Mouse (Mus musculus): ENCODE data around the gene Sorcs3. TPM values are rescaled to one million over a fixed set of nuclear protein-coding genes. Genes with fewer than 3 reads are reported as not detected.

The Sorcs3 gene
- total RNA-seq, 2 experiments from 2014 or later, result not detected

DNA sequence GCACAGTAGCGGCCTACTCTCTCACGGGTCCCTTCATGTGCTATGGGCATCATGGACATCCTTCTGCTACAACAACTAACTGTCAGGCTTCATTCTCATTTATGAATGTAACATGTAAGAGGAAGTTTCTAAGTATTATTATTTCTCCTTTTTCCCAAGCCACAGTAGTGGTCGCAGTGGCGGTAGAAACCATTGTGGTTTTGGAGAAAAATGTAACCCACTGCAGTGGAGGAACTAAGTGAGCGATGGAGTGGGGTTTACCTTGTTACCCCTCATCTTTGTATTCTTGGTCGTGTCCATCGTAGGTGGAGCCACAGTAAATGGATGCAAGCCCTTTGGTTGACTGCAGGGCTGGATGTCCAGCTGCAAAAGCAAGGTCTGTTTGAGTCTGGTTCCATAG is 318.0 kb downstream of the Sorcs3 start:
- DNase-seq (ENCODE audit: low spot score), result no peak

DNA sequence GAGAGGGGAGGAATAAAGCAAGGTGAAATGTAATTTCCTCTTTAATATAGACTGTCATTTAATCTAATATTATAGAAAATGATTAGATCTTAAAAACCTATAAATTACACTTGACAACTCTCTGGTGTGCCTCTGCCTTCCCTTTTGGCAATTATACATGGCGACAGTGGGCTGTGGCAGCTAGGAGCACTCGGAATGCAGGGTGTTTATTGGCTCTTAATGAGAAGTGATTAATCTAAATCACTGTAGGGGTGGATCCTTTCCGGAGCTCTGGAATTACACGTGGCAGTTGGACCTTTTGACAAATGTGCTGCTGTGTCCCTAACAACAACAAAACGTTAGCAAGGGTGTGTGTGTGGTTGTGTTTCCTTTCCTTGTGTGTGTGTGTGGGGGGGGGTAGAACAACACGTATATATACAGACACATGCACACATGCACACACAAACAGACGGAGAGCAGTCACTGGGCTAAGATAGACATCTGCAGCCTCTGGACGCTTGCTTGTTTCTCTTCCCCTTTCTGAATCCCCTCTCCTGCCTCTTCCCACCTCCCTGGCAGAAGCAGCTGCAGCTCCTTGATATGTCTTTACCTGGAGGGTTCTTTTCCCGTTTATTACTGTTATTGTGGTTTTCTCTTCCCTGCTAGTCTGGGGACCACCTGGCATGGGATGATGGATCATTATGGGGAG is 318.8 kb downstream of the Sorcs3 start:
- DNase-seq (ENCODE audit: low spot score), result no peak

DNA sequence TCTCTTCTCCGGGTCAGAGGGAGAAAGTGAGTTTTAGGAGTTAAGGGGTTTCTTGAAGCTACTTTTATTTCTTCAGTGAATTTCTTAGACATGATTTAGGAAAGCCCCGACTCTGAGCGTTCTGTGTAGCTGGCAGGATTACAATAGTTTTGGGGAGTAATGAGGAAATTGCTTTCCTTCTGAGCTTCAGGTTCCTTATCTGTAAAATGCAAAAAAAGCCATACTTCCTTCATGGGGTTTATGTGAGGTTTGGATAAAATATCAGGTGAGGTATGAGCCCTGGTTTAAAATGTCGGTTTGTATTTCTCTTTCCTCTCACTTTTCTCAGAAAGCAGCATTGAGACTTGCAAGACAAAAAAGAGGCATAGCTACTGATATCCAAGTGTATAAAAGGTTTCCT is 327.8 kb downstream of the Sorcs3 start:
- DNase-seq (ENCODE audit: low spot score), result no peak

DNA sequence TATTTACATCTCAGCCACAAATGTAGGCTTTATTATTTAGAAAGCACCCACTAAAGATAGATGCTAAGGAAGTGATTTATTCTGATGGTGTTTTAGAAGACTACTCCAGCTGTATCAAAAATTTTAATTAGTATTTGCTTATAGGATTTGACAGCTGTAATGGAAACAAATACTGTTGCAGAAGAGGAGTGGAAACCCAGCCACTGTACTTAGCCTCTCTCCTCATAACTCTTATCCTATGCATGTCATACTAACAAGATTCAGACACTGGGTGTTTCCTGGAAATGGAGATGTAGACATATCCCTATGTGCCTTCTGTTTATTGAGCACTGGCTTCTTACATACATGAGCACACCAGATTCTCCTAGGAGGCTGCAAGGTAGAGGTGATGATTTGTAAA is 338.5 kb downstream of the Sorcs3 start:
- DNase-seq (ENCODE audit: low spot score), result no peak

DNA sequence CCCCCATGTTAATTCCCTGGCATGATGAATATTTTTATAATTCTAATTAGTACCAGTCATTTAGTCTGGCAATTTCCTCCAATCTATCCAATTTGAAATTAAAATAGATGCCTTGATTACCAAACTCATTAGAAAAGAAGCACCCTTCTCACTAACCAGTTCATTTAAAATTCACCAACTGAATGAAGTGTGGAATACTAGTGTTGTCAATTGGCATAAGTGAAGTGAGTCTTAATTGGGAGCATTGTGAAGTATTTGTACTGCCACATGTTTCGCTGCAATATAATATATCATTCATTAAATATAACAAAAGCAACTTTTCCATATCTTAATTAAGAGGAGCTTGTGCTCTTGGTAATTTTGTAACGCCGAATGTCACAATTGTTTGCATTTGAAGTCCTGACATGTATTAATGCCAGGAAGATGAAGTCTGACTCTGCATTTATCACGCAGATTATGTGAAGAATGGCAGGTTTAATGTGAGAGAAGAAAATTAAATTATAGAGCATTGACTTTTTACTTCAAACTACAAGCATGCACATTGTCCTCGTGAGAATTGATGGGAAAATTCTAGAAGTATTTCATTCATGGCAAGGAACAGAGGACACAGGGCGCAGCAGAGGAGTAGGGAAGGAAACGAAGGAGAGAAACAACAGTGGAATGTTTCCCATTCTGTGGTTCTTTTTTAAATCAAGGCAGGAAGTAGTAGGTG is 339.8 kb downstream of the Sorcs3 start:
- DNase-seq (ENCODE audit: low spot score), result no peak

DNA sequence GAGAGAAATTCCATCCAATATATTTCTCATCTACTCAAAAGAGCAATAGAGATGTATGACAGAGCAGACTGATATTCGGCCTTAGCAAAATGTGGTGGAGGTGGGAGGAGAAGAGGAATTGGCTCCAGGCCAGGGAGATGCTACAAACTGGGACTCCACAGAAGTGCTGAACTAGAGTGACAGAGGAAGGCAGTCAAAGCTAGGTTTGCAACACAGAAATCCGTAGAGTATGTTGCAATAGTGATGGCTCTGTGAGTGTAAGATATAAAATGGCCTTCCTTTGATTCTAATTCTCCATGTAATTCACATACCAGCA is 340.3 kb downstream of the Sorcs3 start:
- no peak for DNase-seq (ENCODE audit: low spot score)

DNA sequence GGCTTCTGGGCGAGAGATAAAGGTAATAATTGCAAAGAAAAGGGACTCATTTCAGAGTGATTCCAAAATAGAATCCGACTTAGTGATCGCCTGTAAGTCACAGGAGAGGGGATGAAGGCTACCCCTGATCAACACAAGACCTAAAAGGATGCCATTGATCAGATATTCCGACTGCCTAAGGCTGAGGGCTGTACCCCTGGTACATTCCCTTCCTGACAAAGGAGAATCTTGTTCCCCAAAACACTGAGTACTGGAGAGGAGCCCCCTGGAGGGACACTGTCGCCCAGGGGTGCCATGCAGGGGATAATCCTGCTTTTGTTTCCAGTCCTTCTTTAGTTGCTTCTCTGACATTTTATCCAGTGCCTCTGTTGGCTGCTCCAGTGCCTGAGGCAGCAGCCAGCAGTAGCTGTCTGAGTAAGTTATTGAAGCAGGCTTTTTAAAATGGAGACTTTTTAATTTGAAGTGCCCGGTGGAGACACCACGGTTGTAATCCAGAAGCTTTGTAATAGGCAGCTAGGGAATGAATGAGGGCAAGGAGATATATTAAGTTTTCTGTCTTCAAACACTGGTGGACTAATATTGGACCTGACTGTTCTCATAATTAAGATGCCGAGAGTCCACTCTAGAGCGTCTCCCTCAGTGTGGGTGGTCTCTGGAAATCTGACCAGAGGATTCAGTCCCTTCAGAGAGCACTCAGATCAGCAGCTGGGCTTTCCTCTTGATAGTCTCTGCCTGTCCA is 342.5 kb downstream of the Sorcs3 start:
- DNase-seq (ENCODE audit: low spot score), result no peak

DNA sequence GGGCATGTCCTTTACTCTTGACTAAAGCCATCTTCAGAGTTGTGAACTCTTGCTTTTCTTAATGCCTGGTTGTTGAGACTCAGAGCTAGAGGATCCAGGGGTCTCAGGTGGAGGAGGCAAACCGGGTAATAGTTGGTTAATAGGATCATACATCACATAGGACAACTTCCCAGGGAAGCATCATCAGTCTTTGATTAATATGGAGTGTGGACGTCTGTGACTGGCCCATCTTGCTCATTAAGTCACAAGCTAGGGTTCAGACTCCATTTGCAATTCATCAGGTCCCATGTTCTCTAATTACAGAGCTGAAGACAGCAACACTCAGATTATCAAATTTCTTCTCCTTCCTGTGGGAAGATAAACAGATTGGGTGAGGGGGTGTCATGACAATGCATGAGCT is 353.6 kb downstream of the Sorcs3 start:
- no peak for DNase-seq (ENCODE audit: low spot score)

DNA sequence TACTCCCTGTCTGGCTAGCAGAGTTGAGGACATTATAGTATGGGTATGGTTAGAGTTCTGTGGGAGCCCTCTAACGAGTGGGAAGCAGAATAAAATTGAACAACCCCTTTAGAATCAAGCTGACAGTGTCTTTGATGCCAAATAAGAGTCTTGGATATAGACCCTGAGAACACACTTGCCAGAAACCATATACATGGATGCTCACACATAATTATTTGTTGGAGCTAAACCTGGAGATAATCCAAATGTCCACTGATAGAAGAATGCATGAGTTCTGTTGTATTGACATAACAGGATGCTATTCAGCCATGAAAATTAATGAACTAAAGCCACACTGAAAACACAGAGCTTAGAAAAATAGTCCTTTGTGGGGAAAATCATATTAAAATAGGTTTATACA is 369.9 kb downstream of the Sorcs3 start:
- DNase-seq (ENCODE audit: low spot score), result no peak

DNA sequence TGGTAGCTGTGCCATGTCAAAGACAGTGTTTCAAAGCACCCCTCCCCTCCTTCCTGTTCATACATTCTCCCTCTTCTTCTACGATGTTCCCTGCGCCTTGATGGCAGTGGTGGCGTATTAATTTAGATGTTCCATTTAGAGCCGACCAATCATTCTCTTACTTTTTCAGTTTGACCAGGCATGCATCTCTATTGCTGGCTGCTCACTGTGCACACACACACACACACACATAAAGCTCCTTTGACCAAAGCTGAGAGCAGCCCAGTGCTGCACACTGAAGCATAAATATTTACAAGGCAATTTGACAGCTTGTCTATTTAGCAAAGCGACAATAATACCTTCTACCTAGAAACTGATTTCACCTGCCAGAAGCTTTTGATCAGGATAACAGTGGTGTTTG is 371.3 kb downstream of the Sorcs3 start:
- DNase-seq (ENCODE audit: low spot score), result no peak

DNA sequence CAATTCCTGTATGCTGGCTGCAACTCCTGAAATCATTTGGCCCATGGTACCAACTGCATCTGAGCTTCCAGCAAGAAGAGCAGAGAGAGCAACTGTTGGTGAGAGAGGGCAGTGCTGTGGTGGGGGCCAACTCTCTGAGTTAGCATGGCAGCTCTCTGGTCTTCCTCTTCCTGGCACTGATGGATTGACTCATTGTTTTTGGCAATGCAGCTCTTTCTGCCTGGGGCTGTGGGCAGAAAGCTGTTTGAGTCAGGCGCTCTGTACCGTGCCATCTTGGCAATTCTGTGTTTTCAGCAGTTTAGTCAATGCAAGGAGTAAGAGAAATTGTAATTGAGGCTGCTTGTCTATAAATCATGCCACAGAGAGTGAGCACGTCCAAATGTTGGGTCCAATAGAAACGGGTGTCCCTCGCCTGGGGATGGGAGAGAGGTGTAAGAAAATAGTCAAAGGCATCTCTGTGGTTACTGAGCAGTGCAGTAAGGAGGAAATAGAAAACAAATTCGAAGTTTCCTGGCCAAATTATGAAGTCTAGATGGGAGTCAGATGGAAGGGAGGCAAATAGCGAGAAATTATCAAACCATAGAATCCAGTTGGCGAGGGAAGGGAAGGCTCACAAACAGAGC is 379.2 kb downstream of the Sorcs3 start:
- no peak for DNase-seq (ENCODE audit: low spot score)

DNA sequence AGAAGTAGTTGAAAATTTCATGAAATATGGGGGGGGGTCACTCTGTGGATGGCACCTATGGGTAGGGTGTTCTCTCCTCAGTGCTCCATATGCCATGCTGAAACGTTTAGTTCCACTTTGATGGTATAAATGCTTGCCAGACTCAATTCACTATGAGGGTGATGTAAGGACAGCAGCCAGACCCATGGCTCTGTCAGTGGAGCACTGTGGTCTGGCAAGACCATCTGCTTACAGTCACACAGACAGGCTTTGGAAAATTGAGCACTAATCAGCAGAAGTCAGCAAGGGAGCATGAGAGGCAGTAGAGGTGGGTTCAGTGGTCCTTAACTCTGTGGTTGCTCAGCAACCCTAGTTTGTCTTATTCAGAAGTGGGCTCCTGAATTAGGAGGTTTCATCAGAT is 411.1 kb downstream of the Sorcs3 start:
- DNase-seq (ENCODE audit: low spot score), result no peak

DNA sequence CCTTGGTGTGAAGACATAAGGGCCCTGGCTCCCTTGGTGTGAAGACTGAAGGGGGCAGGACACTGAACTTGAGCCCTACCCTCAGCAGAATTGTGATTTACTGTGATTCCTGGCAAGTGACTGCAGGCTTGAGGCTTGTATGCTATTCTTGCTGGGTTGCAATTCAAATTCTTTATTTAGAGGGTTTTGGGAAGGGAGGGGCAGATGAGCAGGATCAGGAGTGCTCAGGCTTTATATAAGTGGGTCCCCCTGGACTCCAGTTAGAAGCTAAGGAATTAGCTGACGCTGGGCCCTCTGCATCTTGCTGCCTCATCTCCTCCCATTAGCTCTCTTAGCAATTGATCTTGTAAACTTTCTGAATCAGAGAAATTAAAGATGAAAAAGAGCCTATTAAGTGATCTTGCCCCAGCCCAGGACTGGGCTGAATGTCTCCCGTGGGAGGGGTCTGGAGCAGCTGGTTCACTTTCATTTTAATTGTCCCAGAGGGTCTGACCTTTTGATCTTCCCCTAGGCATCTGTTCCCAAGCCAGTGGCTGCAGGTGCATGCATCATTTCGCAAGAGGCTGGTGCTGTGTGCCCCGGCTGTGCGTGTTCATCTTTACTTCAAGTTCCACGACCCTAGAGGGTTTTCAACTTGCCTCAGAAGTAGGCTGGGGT is 425.0 kb downstream of the Sorcs3 start:
- DNase-seq (ENCODE audit: low spot score), result no peak

DNA sequence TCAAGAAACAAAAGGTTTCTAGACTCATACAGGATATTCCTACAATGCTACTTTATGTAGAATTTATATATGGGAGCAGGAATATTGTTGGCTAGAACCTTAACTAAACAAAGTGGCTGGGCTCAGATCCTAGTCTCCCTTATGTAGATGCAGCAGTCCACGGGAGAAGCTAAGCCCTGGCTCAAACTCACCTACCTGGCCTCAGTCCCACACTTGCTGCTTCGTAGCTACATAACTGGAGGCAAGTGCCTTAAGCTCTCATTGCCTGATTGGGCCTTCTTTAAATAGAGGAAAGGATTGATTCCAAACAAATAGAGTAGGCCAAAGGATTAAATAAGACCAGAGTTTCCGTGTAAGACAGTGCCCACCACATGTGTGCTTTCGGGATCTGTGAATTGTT is 436.7 kb downstream of the Sorcs3 start:
- DNase-seq (ENCODE audit: low spot score), result no peak

DNA sequence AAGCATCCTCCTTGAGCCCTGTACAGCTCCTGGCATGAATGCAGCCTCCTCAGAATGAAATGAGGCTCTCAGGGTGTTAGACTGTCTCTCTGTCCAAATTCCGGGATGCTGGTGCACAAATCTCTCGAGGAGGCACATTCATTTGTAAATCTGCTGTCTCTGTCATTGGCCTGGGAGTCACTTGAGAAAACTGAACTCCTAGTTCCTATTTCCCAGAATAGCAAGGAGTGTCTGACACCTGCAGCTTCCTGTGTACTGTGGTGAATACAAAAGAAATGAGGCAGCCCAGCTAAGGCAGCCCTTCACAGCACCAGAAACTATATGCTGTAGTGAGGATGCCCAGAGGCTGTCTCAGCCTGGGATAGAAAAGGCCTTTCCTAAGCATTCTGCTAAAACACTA is 444.1 kb downstream of the Sorcs3 start:
- no peak for DNase-seq (ENCODE audit: low spot score)

DNA sequence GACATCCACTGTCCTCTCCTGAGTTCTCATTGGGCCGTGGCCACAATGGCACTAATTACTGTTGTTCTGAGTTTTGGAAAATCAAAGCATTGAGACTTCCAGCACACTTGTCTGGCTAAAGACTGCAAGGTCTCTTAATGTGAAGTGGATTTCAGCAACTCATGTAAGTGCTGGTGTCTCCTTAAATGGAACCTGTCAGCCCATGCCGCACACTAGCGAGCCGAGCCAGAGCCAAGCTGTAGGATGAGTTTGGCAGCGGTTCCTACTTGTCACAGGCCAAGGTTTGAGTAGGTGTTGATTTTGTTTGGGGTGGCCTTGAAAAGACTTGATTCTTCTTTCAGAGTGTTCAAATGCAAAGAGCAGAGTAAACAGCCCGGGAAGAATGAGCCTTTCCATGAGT is 445.8 kb downstream of the Sorcs3 start:
- no peak for DNase-seq (ENCODE audit: low spot score)

DNA sequence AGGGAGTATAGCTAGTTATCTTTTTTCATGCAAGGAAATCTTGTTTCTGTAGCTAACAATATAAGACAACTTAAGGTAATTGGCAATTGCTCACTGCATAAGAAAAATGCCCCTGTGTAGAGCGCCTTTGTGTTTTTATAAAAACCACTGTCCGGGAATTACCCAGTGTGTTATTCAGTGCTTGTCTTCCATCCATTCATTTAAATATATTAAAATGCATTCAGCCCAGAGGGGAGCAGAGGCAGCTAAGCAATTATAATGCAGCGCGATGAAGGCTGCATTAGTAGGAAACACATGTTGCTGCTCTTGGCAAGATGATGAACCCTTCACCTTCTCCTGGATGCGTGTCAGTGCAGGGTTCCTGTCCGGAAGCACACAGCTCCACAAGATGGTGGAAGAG is 454.4 kb downstream of the Sorcs3 start:
- DNase-seq (ENCODE audit: low spot score), result no peak

DNA sequence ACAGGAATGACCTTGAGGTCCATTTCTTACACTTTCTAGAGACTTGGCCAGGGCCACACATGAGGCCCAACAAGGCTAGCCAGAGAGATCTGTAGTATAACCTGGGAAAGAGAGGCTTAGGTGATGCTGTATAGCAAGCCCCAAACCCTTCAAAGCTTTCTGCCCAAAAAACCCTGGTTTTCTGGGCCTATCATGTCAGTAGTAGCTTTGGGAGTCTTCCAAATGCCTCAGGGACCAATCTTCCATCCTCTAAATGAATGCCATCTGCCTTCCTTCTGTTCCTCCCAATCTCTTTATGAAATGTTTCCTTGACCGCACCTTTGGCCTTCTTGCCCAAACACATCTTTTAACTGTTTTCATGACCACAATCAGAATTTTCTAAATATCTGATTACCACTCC is 474.1 kb downstream of the Sorcs3 start:
- no peak for DNase-seq (ENCODE audit: low spot score)

DNA sequence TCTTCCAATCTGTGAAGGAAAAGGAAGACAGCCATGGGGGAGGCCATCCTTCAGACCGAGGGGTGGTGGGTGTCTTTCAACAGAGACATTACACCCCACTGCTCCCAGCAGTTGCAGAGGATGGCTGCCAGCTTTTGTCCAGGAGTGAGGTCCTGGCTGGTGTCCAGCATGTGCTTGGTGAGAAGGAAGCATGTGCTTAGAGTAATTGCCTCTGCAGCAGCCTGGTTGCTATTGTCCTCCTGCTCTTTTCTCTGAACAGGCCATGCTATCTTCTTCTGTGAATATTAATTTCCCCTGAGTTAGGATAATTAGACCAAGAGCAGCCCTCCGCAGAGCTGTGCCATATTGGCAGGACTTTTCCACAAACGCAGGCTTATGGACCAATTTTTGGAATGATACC is 476.7 kb downstream of the Sorcs3 start:
- DNase-seq (ENCODE audit: low spot score), result no peak

DNA sequence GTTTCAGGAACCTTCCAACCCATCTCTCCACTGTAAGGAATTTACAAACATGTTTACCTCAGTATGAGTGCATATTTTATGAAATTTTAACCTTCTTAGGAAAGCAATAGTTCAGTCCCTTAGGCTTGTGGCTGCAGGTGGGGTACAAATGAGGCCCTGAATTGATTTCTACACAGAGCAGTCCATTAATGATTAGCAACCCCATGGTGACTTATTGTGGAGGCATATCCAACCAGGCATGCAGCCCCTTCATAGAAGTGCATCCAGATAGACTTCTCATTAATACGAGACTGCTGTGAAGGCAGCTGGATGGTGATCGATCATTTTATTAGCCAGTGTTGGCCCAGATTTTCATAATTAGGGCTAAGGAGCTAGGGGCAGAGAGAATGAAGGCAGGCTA is 480.5 kb downstream of the Sorcs3 start:
- no peak for DNase-seq (ENCODE audit: low spot score)

DNA sequence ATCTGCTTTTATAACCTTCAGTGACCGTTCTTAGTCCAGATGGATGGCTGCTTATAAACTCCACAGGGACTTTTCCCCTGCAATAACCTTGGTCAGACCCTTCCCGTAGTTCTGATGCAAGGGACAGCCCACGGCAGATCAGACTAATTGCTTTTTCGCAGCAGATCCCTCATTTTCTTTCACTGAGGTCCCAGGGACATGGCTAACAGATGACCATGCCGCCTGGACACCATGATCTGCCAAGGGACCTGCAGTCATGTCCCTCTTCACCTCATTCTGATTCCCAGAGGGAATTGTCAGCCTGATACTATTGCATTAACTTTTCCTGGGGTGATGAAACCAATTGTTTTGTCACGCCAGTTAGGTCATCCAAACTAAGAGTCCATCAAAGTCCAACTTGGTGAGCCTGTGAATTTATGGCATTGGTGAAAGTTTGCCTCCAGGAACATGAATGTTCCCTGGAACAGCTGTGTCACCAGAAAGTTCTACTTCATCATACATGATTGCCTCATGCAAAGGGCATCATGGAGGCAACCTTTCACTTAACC is 494.4 kb downstream of the Sorcs3 start:
- no peak for DNase-seq (ENCODE audit: low spot score)

DNA sequence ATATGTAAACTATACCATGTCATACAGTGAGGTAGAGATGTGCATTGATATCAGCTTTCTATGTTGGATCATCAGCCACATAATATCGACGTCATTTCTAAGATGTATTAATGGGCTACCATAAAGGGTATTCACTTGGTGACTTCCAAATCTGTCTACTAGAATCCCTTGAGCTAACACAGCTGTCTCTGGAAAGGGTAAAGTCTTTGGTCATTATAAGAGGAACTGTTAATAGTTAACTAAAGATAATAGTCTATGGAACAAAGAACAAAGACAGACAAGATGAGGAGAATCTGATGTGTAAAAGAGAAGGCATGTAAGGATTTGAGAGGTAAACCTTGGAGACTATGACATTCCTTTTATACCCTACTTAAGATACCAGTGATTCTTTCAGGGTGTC is 497.9 kb downstream of the Sorcs3 start:
- DNase-seq (ENCODE audit: low spot score), result no peak

Measured in gastrocnemius, adult 18-20 months (tissue).